13 mouse cellular contexts compared by ENCODE assay signal in genomic region chr11:54454516-54454915, GRCm38 (mm10).
"Had no signal": no experiment of that assay in that cellular context is flagged by ENCODE, and none has a peak within 500 bp of the region (broad histone marks: within the 10 kb centered on the region; RNA-seq: fewer than 3 reads in every experiment).

No protein-coding gene starts in this region.

- DNase-seq: lung, adult 18-20 months; lung, embryonic 14.5 days; lung, postnatal 10 days; lung, postnatal 4 days; midbrain, embryonic 14.5 days; retina, postnatal 1 day; right cerebral cortex, adult 18-20 months; right cerebral cortex, postnatal 25 days; right cerebral cortex, postnatal 4 days; spleen, adult 18-20 months; thymus, adult 2 months; thymus, postnatal 25 days; thymus, postnatal 4 days had no signal
